9 mouse cellular contexts compared by ENCODE assay signal in the genomic region with DNA sequence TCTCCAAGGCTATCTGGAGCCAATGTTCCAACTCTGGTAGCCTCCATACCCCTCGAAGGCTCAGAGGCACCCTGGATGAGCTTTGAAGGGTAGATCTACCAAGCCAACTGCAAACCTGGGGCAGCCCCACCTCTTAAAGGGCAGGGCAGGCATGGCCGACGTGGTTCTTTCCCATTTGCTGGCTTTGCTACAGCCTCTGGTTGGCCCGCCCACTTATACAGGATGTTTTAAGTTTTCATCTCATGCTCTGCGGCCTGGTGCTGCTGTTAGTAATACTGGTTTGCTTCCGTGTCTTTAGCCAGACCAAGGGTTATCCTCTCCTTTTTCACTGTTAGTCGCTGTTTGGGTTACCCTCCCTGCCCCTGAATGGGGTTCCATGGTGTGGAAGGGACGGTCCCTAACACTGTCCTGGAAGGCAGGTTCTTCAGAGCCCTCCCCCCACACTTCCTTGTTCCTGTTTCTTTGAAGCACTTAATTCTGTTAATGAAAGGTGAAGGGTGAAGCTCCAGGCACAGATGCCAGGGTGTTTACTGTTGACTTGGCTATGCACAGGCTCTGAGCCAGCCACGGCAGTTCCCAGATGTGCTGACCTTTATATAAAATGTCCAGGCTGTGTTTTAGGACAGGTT. TPM values are rescaled to one million over a fixed set of nuclear protein-coding genes. Genes with fewer than 3 reads are reported as not detected.
DNase-seq lines count a peak whose midpoint lies in the region; ATAC-seq and TF ChIP-seq lines count a peak whose summit lies in the region.
"Had no signal": no experiment of that assay in that cellular context is flagged by ENCODE, and none has a peak within 500 bp of the region (broad histone marks: within the 10 kb centered on the region; RNA-seq: fewer than 3 reads in every experiment).

No protein-coding gene starts in this region.

- no peaks in the 10 kb centered on the region for H3K9me3 ChIP-seq in G1E (replicated peaks)
- no peaks in the 10 kb centered on the region for H3K9me3 ChIP-seq in forebrain, postnatal 0 days (ENCODE audit: low read length)
- H3K9me3 ChIP-seq in lung, embryonic 14.5 days (ENCODE audit: low read depth, low read length), result no peaks in the 10 kb centered on the region
- H3K9me3 ChIP-seq: midbrain, embryonic 12.5 days had no signal

- peak overlapping the region; percentile 65 for H3K4me3 ChIP-seq in G1E (ENCODE audit: low read depth, low read length)
- no peak overlapping the region for H3K4me3 ChIP-seq in forebrain, postnatal 0 days (ENCODE audit: low read depth, low read length)
- no peak overlapping the region; the same call in 1 of the 2 replicates for H3K4me3 ChIP-seq in lung, embryonic 14.5 days (ENCODE audit: low read depth, low read length)
- H3K4me3 ChIP-seq in spleen, adult 2 months (ENCODE audit: extremely low read depth, insufficient read depth, insufficient read length), result peak overlapping the region; percentile 53; the same call in 1 of the 2 replicates

- peaks cover 6% of the 10 kb centered on the region; the same call in 1 of the 2 replicates for H3K27me3 ChIP-seq in G1E (ENCODE audit: insufficient read depth, low read length)
- H3K27me3 ChIP-seq in forebrain, postnatal 0 days (ENCODE audit: insufficient read depth, low read length), result no peaks in the 10 kb centered on the region
- no peaks in the 10 kb centered on the region for H3K27me3 ChIP-seq in lung, embryonic 14.5 days (ENCODE audit: insufficient read depth, low read length)
- H3K27me3 ChIP-seq in spleen, adult 2 months (ENCODE audit: control insufficient read depth, insufficient read depth, low read length), result no peaks in the 10 kb centered on the region
- H3K27me3 ChIP-seq: midbrain, embryonic 12.5 days had no signal

- ATAC-seq in G1E (ENCODE audit: extremely low read depth, insufficient number of reproducible peaks, low FRiP score, poor library complexity, severe bottlenecking), result peak; percentile 76
- ATAC-seq in forebrain, postnatal 0 days, result no peak
- no peak for ATAC-seq in lung, embryonic 14.5 days (ENCODE audit: insufficient read depth)

- H3K4me1 ChIP-seq in G1E (ENCODE audit: insufficient read depth, low read depth, low read length), result peaks cover 65% of the 10 kb centered on the region
- peaks cover 19% of the 10 kb centered on the region for H3K4me1 ChIP-seq in forebrain, postnatal 0 days (ENCODE audit: insufficient read depth)
- H3K4me1 ChIP-seq in lung, embryonic 14.5 days (ENCODE audit: insufficient read depth), result 0 out of 2 replicates have a peak, but pooled peaks cover 5% of the 10 kb centered on the region
- peaks cover 14% of the 10 kb centered on the region; the same call in 1 of the 2 replicates for H3K4me1 ChIP-seq in spleen, adult 2 months (ENCODE audit: control insufficient read depth, insufficient read depth, insufficient read length)

- H3K4me2 ChIP-seq in forebrain, postnatal 0 days (ENCODE audit: low read depth), result peak overlapping the region; percentile 8; the same call in 1 of the 2 replicates
- peak overlapping the region; percentile 73 for H3K4me2 ChIP-seq in lung, embryonic 14.5 days

- no peak for TF ChIP-seq CTCF in G1E (IDR thresholded peaks at IDR 0.05; ENCODE audit: low read depth, low read length)
- no peak for TF ChIP-seq CTCF in forebrain, postnatal 0 days (IDR thresholded peaks at IDR 0.05; ENCODE audit: low read depth)
- no peak for TF ChIP-seq CTCF in lung, embryonic 14.5 days (IDR thresholded peaks at IDR 0.05; ENCODE audit: low read depth)
- TF ChIP-seq CTCF in spleen, adult 2 months (IDR thresholded peaks at IDR 0.05; ENCODE audit: extremely low read depth, insufficient read depth, insufficient read length, insufficient replicate concordance), result no peak

- no peak overlapping the region for H3K27ac ChIP-seq in forebrain, postnatal 0 days (ENCODE audit: low read depth, low read length)
- H3K27ac ChIP-seq in lung, embryonic 14.5 days (ENCODE audit: low read depth), result no peak overlapping the region
- peak overlapping the region; percentile 84 for H3K27ac ChIP-seq in spleen, adult 2 months (ENCODE audit: insufficient read depth, low read length)
- H3K27ac ChIP-seq: midbrain, embryonic 12.5 days had no signal

- DNase-seq in A20 (ENCODE audit: low read depth, low spot score) (peak; percentile 91), G1E (ENCODE audit: low spot score) (peak; percentile 89)
- DNase-seq in forebrain, postnatal 0 days, result no peak
- DNase-seq in kidney, adult 18-20 months, result peak; percentile 82
- peak; percentile 49 for DNase-seq in lung, embryonic 14.5 days
- DNase-seq in spleen, adult 2 months (ENCODE audit: low read depth in 1 of 2, low spot score in 2 of 2), result peak; percentile 69 to 77
- no peak for DNase-seq in right cerebral cortex, postnatal 4 days
- DNase-seq in yolk sac, embryonic 10.5 days (ENCODE audit: low spot score), result no peak

- H3K36me3 ChIP-seq in G1E (replicated peaks), result peaks cover 50% of the 10 kb centered on the region
- peaks cover 30% of the 10 kb centered on the region for H3K36me3 ChIP-seq in forebrain, postnatal 0 days (ENCODE audit: insufficient read depth)
- H3K36me3 ChIP-seq in lung, embryonic 14.5 days (ENCODE audit: insufficient read depth), result peaks cover 34% of the 10 kb centered on the region
- H3K36me3 ChIP-seq in spleen, adult 2 months (ENCODE audit: control insufficient read depth, insufficient read depth, low read length), result peaks cover 16% of the 10 kb centered on the region

- peak; percentile 7 for TF ChIP-seq POLR2A in spleen, adult 2 months (IDR thresholded peaks at IDR 0.05; ENCODE audit: low read depth, low read length)

- WGBS in forebrain, postnatal 0 days, result 76% methylated on average over 9 of the region's 9 CpGs
- WGBS in lung, embryonic 14.5 days, result 55% methylated on average over 9 of the region's 9 CpGs
- 4% methylated on average over 9 of the region's 9 CpGs for WGBS in spleen, adult 2 months

- H3K9ac ChIP-seq in forebrain, postnatal 0 days, result no peak overlapping the region
- no peak overlapping the region; the same call in 1 of the 2 replicates for H3K9ac ChIP-seq in lung, embryonic 14.5 days

RNA-seq across cellular contexts. Expression of gene Trabd, which starts 3.4 kb away (rescaled TPM):
- total RNA-seq in G1E (2014; fragmentation: Nextera tagmentation), result 27.5 and 27.6 TPM in 2 replicates
- 22.1 and 27.3 TPM in 2 replicates for total RNA-seq in G1E (2017)
- polyA plus RNA-seq in G1E (2012), result 60.3 and 67.7 TPM in 2 replicates
- total RNA-seq in forebrain, postnatal 0 days (2014; rRNA removed), result 33.5 and 35.0 TPM in 2 replicates
- polyA plus RNA-seq in forebrain, postnatal 0 days (2015; fragmentation: Nextera tagmentation; extraction: Ambion mirVana), result 17.1 and 21.9 TPM in 2 replicates
- polyA plus RNA-seq in lung, embryonic 14.5 days (2014; fragmentation: Nextera tagmentation; extraction: Ambion mirVana), result 48.6 and 51.6 TPM in 2 replicates
- polyA plus RNA-seq in spleen, adult 2 months (2012; rRNA removed), result 59.5 and 69.9 TPM in 2 replicates

RNA-seq across cellular contexts. Expression of gene Selenoo, which starts 10.6 kb away (rescaled TPM):
- 15.9 and 17.8 TPM in 2 replicates for total RNA-seq in G1E (2014; fragmentation: Nextera tagmentation)
- 25.2 and 28.4 TPM in 2 replicates for total RNA-seq in G1E (2017)
- polyA plus RNA-seq in G1E (2012), result 11.6 and 14.0 TPM in 2 replicates
- 45.9 and 47.9 TPM in 2 replicates for total RNA-seq in forebrain, postnatal 0 days (2014; rRNA removed)
- 19.6 and 20.7 TPM in 2 replicates for polyA plus RNA-seq in forebrain, postnatal 0 days (2015; fragmentation: Nextera tagmentation; extraction: Ambion mirVana)
- 18.7 and 21.5 TPM in 2 replicates for polyA plus RNA-seq in lung, embryonic 14.5 days (2014; fragmentation: Nextera tagmentation; extraction: Ambion mirVana)
- polyA plus RNA-seq in spleen, adult 2 months (2012; rRNA removed), result 27.7 and 41.4 TPM in 2 replicates

RNA-seq across cellular contexts. Expression of gene Panx2, which starts 18.8 kb away (rescaled TPM):
- total RNA-seq in G1E (2014; fragmentation: Nextera tagmentation) (not detected in 2 replicates), G1E (2017) (0.11 TPM in 1 of 2 replicates, not detected in the other)
- 0.01 TPM in 1 of 2 replicates, not detected in the other for polyA plus RNA-seq in G1E (2012)
- 8.1 and 10.7 TPM in 2 replicates for total RNA-seq in forebrain, postnatal 0 days (2014; rRNA removed)
- polyA plus RNA-seq in forebrain, postnatal 0 days (2015; fragmentation: Nextera tagmentation; extraction: Ambion mirVana), result 4.1 and 6.3 TPM in 2 replicates
- polyA plus RNA-seq in lung, embryonic 14.5 days (2014; fragmentation: Nextera tagmentation; extraction: Ambion mirVana), result 0.22 and 0.34 TPM in 2 replicates
- not detected in 2 replicates for polyA plus RNA-seq in spleen, adult 2 months (2012; rRNA removed)

RNA-seq across cellular contexts. Expression of gene Tubgcp6, which starts 44.6 kb away (rescaled TPM):
- total RNA-seq in G1E (2014; fragmentation: Nextera tagmentation) (41.4 and 55.2 TPM in 2 replicates), G1E (2017) (19.3 and 21.5 TPM in 2 replicates)
- polyA plus RNA-seq in G1E (2012), result 31.8 and 35.4 TPM in 2 replicates
- total RNA-seq in forebrain, postnatal 0 days (2014; rRNA removed), result 24.6 and 42.4 TPM in 2 replicates
- 7.4 and 8.8 TPM in 2 replicates for polyA plus RNA-seq in forebrain, postnatal 0 days (2015; fragmentation: Nextera tagmentation; extraction: Ambion mirVana)
- polyA plus RNA-seq in lung, embryonic 14.5 days (2014; fragmentation: Nextera tagmentation; extraction: Ambion mirVana), result 18.4 and 19.8 TPM in 2 replicates
- polyA plus RNA-seq in spleen, adult 2 months (2012; rRNA removed), result 38.4 and 45.1 TPM in 2 replicates

RNA-seq across cellular contexts. Expression of gene Hdac10, which starts 50.2 kb away (rescaled TPM):
- total RNA-seq in G1E (2014; fragmentation: Nextera tagmentation), result 6.8 and 9.3 TPM in 2 replicates
- 16.1 and 22.3 TPM in 2 replicates for total RNA-seq in G1E (2017)
- polyA plus RNA-seq in G1E (2012), result 11.5 and 18.3 TPM in 2 replicates
- total RNA-seq in forebrain, postnatal 0 days (2014; rRNA removed), result 33.1 and 44.3 TPM in 2 replicates
- polyA plus RNA-seq in forebrain, postnatal 0 days (2015; fragmentation: Nextera tagmentation; extraction: Ambion mirVana), result 27.9 and 30.1 TPM in 2 replicates
- 18.8 and 19.7 TPM in 2 replicates for polyA plus RNA-seq in lung, embryonic 14.5 days (2014; fragmentation: Nextera tagmentation; extraction: Ambion mirVana)
- 76.2 and 86.8 TPM in 2 replicates for polyA plus RNA-seq in spleen, adult 2 months (2012; rRNA removed)

Comparison
In these comparisons a context has a peak if more than half of its experiments do, and no peak if none do; other contexts are left out.
1. DNase-seq: peak in A20 (single experiment), G1E (single experiment), kidney, adult 18-20 months (single experiment), lung, embryonic 14.5 days (single experiment) and spleen, adult 2 months (2 of 2); none in forebrain, postnatal 0 days (single experiment), right cerebral cortex, postnatal 4 days (single experiment) and yolk sac, embryonic 10.5 days (single experiment).
2. H3K4me3 ChIP-seq: peak in G1E (single experiment) and spleen, adult 2 months (single experiment); none in forebrain, postnatal 0 days (single experiment) and lung, embryonic 14.5 days (single experiment).